Mouse (Mus musculus) liver, embryonic 14.5 days (tissue): ENCODE measurements around the gene Bace2.

ENCODE experiments used
- CTCF ChIP-seq: IDR thresholded peaks from 2 replicates; pipeline ENCODE4 v1.5.1; 2016; ENCODE audit warnings: antibody characterized with exemption, low read depth, control low read depth
- EP300 ChIP-seq: IDR thresholded peaks from 2 replicates; pipeline ENCODE4 v1.6.1; 2016; ENCODE audit warnings: antibody characterized with exemption, low read depth

DNA sequence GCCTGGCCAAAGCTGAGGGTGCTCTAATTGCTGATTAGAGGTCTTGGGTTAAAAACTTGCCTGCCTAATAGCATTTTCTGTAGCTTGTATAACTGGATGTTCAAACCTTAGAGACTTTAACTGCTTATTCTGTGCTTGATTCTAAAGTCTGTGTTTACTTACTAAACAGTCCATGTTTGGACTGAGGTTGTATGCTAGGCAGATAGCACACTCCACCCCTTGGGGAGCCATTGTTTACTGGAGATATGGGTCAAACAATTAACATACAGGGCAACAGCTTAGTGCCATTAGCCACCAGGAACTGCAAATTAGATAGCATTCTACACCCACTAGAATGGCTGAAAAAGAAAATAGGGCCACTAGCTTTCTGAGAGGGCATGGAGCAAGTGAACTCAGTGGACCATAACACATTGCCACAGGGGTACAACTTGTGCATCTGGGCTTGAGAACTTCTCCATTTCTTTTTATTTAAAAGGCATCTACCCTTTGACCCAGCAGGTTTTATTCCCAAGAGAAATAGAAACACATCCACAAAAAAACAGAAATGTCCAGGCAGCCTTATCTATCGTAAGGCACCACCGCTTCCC is 41.5 kb downstream of the Bace2 start:
- TF ChIP-seq CTCF (no peak), EP300 (no peak)
